Mouse (Mus musculus): ENCODE measurements around the gene Btc. TPM values are rescaled to one million over a fixed set of nuclear protein-coding genes. Genes with fewer than 3 reads are reported as not detected.

The Btc gene
- polyA plus RNA-seq, 1 experiment from 2014 or later = 0.15 TPM

DNA sequence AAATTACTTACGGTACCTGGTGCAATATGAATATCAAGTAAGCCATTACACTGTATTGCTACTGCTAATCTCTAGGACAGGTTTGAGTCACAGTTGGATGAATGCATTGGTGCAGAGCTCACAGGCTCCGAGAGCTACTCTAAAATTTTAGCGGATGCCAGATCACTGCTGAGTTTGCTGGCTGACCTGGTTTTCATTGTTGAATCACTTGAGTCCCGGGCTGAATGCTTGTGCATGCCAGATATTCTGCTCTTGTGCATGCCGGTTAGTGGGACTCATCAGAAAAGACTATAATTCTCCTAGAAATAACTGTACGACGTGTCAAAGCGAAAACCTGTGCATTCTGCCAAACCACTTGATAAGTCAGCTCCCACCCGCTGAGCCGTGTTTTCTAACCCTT, 35.9 kb downstream of the Btc start:
- Histone ChIP-seq H3K4me2 (no peak overlapping the region), H3K36me3 (replicated peaks) (no peaks in the 10 kb centered on the region)
- WGBS = 80% methylated on average over 10 of the region's 10 CpGs

DNA sequence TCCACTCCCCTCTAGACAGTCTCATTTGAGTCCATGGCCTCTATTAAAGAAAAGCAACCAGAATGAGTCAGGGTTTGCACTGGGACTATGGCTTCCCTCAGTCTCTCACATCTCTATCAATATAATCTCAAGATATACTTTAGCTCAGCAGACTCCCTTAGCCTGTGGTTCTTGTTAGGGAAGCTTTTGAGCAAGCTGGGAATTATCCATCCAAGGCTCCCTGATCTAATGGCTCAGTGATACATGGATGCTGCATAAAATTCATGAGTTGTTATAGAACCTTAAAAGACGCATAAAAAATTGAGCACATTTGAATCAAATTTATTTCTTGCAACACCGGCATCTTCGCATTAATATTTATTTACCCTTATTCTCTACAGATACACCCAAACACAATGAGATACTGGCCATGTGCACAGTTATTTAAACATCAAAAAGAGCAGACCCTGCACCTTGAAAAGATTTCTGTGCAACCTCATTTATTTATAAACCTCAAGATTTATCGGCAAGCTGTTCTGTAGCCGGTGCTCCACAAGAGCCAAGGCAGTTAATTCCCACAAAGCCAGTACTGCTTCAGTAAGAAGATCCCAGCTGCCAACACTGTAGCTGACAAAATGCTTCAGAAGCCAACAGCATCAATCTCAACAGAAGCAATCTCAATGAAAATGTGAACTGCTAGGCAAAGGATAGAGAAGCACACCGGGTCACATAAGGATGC, 39.4 kb downstream of the Btc start:
- H3K27ac ChIP-seq = peak overlapping the region; percentile 39; the same call in 1 of the 2 replicates
- peak; percentile 72 for ATAC-seq (replicated peaks)
- no peak overlapping the region for H3K4me2 ChIP-seq
- no peak overlapping the region for H3K4me3 ChIP-seq
- no peaks in the 10 kb centered on the region for H3K4me1 ChIP-seq
- H3K9me3 ChIP-seq = no peaks in the 10 kb centered on the region
- H3K9ac ChIP-seq = no peak overlapping the region
- WGBS = 68% methylated on average over 6 of the region's 6 CpGs
- no peaks in the 10 kb centered on the region for H3K36me3 ChIP-seq (replicated peaks)
- H3K27me3 ChIP-seq (replicated peaks) = no peaks in the 10 kb centered on the region

More for the DNA sequence above, 35.9 kb downstream of the Btc start:
- Histone ChIP-seq H3K27me3 (replicated peaks) (no peaks in the 10 kb centered on the region), H3K9ac (no peak overlapping the region), H3K4me1 (no peaks in the 10 kb centered on the region), H3K27ac (no peak overlapping the region), H3K9me3 (no peaks in the 10 kb centered on the region), H3K4me3 (no peak overlapping the region)
- 0 out of 2 replicates have a peak, but pooled peaks have one; percentile 28 for ATAC-seq (replicated peaks)

- Histone ChIP-seq H3K27me3 (replicated peaks) (no peaks in the 10 kb centered on the region), H3K4me2 (no peak overlapping the region), H3K36me3 (replicated peaks) (no peaks in the 10 kb centered on the region), H3K9me3 (no peaks in the 10 kb centered on the region), H3K4me1 (no peaks in the 10 kb centered on the region), H3K4me3 (no peak overlapping the region), H3K27ac (no peak overlapping the region), H3K9ac (no peak overlapping the region)
- WGBS = 77% methylated on average over 5 of the region's 5 CpGs
- no peak for ATAC-seq (replicated peaks)
These were observed 50.1 kb downstream of the Btc start for GRCm38 (mm10) chr5:91352645-91353044.

DNA sequence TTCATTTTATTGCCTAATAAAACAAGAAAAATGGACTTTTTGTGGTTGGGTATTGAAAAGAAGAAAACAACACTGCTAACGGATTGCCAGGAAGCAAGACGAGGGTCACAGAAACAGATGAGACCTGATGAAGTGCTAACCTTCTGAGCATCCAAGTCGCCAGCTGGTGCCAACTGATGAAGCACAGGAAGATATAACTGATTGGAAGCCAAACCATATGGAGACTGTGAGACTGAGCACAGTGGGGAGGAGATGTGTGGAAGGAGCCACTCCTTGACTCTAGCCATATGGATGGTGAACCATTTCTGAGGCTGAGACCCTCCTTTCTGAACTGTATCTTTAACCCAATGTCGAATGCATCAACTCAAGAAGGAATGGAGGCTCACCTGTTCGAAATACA, 57.1 kb downstream of the Btc start:
- Histone ChIP-seq H3K27me3 (replicated peaks) (no peaks in the 10 kb centered on the region), H3K4me2 (no peak overlapping the region), H3K4me3 (no peak overlapping the region), H3K9me3 (no peaks in the 10 kb centered on the region), H3K4me1 (no peaks in the 10 kb centered on the region), H3K9ac (no peak overlapping the region), H3K36me3 (replicated peaks) (no peaks in the 10 kb centered on the region), H3K27ac (no peak overlapping the region)
- ATAC-seq (replicated peaks) = no peak
- 82% methylated on average over 5 of the region's 5 CpGs for WGBS

- 78% methylated on average over 2 of the region's 2 CpGs for WGBS
- H3K4me1 ChIP-seq = no peaks in the 10 kb centered on the region
- ATAC-seq (replicated peaks) = no peak
These were observed 57.7 kb downstream of the Btc start for GRCm38 (mm10) chr5:91345064-91345463.

GRCm38 (mm10) chr5:91341981-91342760, 60.6 kb downstream of the Btc start:
- Histone ChIP-seq H3K4me1 (no peaks in the 10 kb centered on the region), H3K27me3 (replicated peaks) (no peaks in the 10 kb centered on the region), H3K27ac (no peak overlapping the region), H3K9me3 (no peaks in the 10 kb centered on the region), H3K4me3 (no peak overlapping the region), H3K36me3 (replicated peaks) (no peaks in the 10 kb centered on the region), H3K9ac (no peak overlapping the region), H3K4me2 (no peak overlapping the region)
- WGBS = 86% methylated on average over 5 of the region's 5 CpGs
- ATAC-seq (replicated peaks) = no peak

More at GRCm38 (mm10) chr5:91345064-91345463, 57.7 kb downstream of the Btc start:
- Histone ChIP-seq H3K9me3 (no peaks in the 10 kb centered on the region), H3K36me3 (replicated peaks) (no peaks in the 10 kb centered on the region), H3K4me3 (no peak overlapping the region), H3K27ac (no peak overlapping the region), H3K9ac (no peak overlapping the region), H3K4me2 (no peak overlapping the region), H3K27me3 (replicated peaks) (no peaks in the 10 kb centered on the region)

DNA sequence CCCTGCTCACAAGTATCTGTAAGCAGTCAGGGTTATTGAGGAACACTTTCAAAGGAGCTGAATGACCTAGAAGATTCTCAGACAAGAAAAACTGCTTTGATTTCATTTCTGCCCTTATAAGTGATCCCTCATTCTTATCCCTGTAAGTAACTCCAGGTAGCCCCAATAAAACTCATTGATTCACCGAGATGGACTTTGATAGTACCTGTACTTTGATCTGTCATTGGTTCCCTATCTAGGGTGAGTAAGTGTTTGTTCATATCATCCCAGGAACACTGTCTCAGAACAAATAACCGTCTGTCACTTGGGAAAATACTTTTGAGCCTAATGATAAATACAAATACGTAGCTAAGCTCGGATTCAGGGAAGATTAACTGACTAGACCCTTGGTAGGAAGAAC, 68.6 kb downstream of the Btc start:
- H3K9ac ChIP-seq = no peak overlapping the region
- 83% methylated on average over 4 of the region's 4 CpGs for WGBS
- no peak for ATAC-seq (replicated peaks)

GRCm38 (mm10) chr5:91332079-91332865, 70.5 kb downstream of the Btc start:
- Histone ChIP-seq H3K4me3 (no peak overlapping the region), H3K36me3 (replicated peaks) (no peaks in the 10 kb centered on the region), H3K9me3 (no peaks in the 10 kb centered on the region), H3K4me1 (no peaks in the 10 kb centered on the region), H3K9ac (no peak overlapping the region), H3K27ac (no peak overlapping the region), H3K4me2 (no peak overlapping the region), H3K27me3 (replicated peaks) (no peaks in the 10 kb centered on the region)
- no peak for ATAC-seq (replicated peaks)
- WGBS = 77% methylated on average over 4 of the region's 4 CpGs

More for the DNA sequence above, 68.6 kb downstream of the Btc start:
- no peaks in the 10 kb centered on the region for H3K4me1 ChIP-seq
- no peak overlapping the region for H3K4me3 ChIP-seq
- no peaks in the 10 kb centered on the region for H3K27me3 ChIP-seq (replicated peaks)
- no peaks in the 10 kb centered on the region for H3K36me3 ChIP-seq (replicated peaks)
- H3K27ac ChIP-seq = no peak overlapping the region
- no peak overlapping the region for H3K4me2 ChIP-seq
- no peaks in the 10 kb centered on the region for H3K9me3 ChIP-seq

- no peak overlapping the region for H3K9ac ChIP-seq
- H3K27ac ChIP-seq = no peak overlapping the region
- no peak for ATAC-seq (replicated peaks)
- no peak overlapping the region for H3K4me2 ChIP-seq
- H3K4me3 ChIP-seq = no peak overlapping the region
- 85% methylated on average over 1 of the region's 1 CpGs for WGBS
- H3K27me3 ChIP-seq (replicated peaks) = no peaks in the 10 kb centered on the region
- no peaks in the 10 kb centered on the region for H3K9me3 ChIP-seq
- no peaks in the 10 kb centered on the region for H3K36me3 ChIP-seq (replicated peaks)
- no peaks in the 10 kb centered on the region for H3K4me1 ChIP-seq
These were observed 81.0 kb downstream of the Btc start for GRCm38 (mm10) chr5:91321840-91322239.

- Histone ChIP-seq H3K9ac (no peak overlapping the region), H3K36me3 (replicated peaks) (no peaks in the 10 kb centered on the region), H3K27ac (no peak overlapping the region), H3K27me3 (replicated peaks) (no peaks in the 10 kb centered on the region), H3K4me1 (no peaks in the 10 kb centered on the region), H3K9me3 (no peaks in the 10 kb centered on the region), H3K4me3 (no peak overlapping the region), H3K4me2 (no peak overlapping the region)
- ATAC-seq (replicated peaks) = no peak
- WGBS = 87% methylated on average over 4 of the region's 4 CpGs
These were observed 82.4 kb downstream of the Btc start for GRCm38 (mm10) chr5:91320348-91320747.

DNA sequence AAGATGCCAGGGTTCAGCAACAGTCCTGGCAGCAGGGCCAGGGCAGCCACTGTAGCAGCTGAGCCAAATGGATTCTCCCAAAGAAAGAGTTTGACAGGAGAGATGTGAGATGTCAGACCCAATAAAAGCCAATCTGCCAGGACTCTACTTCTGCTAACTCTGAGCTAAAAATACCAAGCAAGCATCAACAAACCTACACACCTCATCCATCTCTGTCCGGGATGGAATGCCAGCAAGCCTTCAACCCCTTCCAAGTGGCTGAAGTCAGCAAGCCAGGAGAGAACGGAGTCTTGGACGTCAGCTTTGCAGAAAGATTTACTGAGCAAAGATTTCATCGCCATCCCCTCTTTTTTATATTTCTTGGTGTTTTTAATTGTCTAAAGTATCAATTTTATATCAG, 88.8 kb downstream of the Btc start:
- no peak for ATAC-seq (replicated peaks)
- Histone ChIP-seq H3K9ac (no peak overlapping the region), H3K4me3 (no peak overlapping the region), H3K27me3 (replicated peaks) (no peaks in the 10 kb centered on the region), H3K4me1 (no peaks in the 10 kb centered on the region), H3K9me3 (no peaks in the 10 kb centered on the region), H3K36me3 (replicated peaks) (no peaks in the 10 kb centered on the region), H3K27ac (no peak overlapping the region), H3K4me2 (no peak overlapping the region)
- WGBS = 94% methylated on average over 4 of the region's 4 CpGs

DNA sequence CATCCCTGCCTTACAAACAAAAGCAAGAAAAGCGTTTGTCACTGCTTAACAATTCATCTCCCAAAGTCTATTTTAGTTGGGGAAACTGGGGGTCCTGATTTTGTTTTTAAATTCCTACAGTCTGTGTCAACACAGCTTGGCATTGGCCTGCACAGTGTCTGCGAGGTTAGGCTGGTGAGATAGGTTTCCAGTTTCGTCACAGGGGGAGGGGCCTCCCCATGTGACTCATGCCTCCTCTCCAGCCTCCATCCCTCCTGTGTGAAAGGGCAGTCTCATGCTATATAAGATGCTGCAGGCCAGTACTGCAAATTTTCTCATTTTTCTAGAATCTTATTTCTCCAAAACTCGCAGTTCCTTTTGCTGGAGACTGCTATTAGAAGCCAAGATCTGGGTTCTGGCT, 91.0 kb downstream of the Btc start:
- no peak for ATAC-seq (replicated peaks)
- H3K9me3 ChIP-seq = no peaks in the 10 kb centered on the region
- WGBS = 55% methylated on average over 4 of the region's 4 CpGs

More for the DNA sequence above, 91.0 kb downstream of the Btc start:
- H3K27ac ChIP-seq = no peak overlapping the region
- no peak overlapping the region for H3K4me2 ChIP-seq
- no peaks in the 10 kb centered on the region for H3K27me3 ChIP-seq (replicated peaks)
- no peaks in the 10 kb centered on the region for H3K4me1 ChIP-seq
- H3K9ac ChIP-seq = no peak overlapping the region
- H3K4me3 ChIP-seq = no peak overlapping the region
- H3K36me3 ChIP-seq (replicated peaks) = no peaks in the 10 kb centered on the region

Data from midbrain, embryonic 15.5 days (tissue).